Mouse (Mus musculus) CH12.LX (cell line): Measurements from ENCODE around the gene Rilp. TPM values are rescaled to one million over a fixed set of nuclear protein-coding genes. Genes with fewer than 3 reads are reported as not detected.
A peak's percentile ranks its signal among the peaks of the same experiment; 100 is the strongest.

ENCODE experiments used
- DNase-seq: peaks from one replicate; pipeline ENCODE4 v3.0.0-alpha.2; 2013; ENCODE audit errors: extremely low read depth
- H3K27ac ChIP-seq: 2 replicates; pipeline ENCODE4 v1.5.1; 2012; ENCODE audit warnings: low read depth, mild to moderate bottlenecking, control low read depth, moderate library complexity; ENCODE audit not compliant: insufficient read depth
- H3K27me3 ChIP-seq: replicated peaks from 2 replicates; pipeline ENCODE3; 2012; ENCODE audit warnings: inconsistent platforms
- H3K36me3 ChIP-seq, 2 experiments: replicated peaks in 1 of 2; 2 replicates each; pipeline versions ENCODE3 to v1.6.1; 2012; ENCODE audit warnings: inconsistent platforms in 1 of 2, low read length in 1 of 2, mild to moderate bottlenecking in 1 of 2, mixed read lengths in 1 of 2, moderate library complexity in 1 of 2; ENCODE audit not compliant: control insufficient read depth in 1 of 2, insufficient read depth in 1 of 2
- H3K4me1 ChIP-seq, 2 experiments: 2 replicates each; pipeline ENCODE4 v1.6.1; 2012; ENCODE audit warnings: inconsistent platforms in 1 of 2, moderate library complexity in 1 of 2; ENCODE audit not compliant: insufficient read depth in 2 of 2, control insufficient read depth in 1 of 2
- H3K4me2 ChIP-seq: 2 replicates; pipeline ENCODE4 v1.6.1; 2012; ENCODE audit warnings: low read depth, mild to moderate bottlenecking, control low read depth; ENCODE audit not compliant: poor library complexity, insufficient read depth, severe bottlenecking
- H3K4me3 ChIP-seq, 3 experiments: fragments of 150-350 bp in 1 of 3; sonication (generic) in 1 of 3; replicated peaks in 1 of 3; 2 replicates each; pipeline versions ENCODE3 to v1.5.1; 2011 to 2012; ENCODE audit warnings: low read depth in 2 of 3, low read length in 2 of 3, mild to moderate bottlenecking in 2 of 3, moderate library complexity in 2 of 3, control low read depth in 1 of 3, improper control_type of control experiment in 1 of 3, inconsistent platforms in 1 of 3, mixed read lengths in 1 of 3; ENCODE audit not compliant: poor library complexity in 1 of 3
- H3K79me2 ChIP-seq: replicated peaks from 2 replicates; pipeline ENCODE4 v1.6.1; 2012; ENCODE audit warnings: mild to moderate bottlenecking, moderate library complexity; ENCODE audit not compliant: control insufficient read depth, poor library complexity, insufficient read depth, severe bottlenecking; ENCODE audit errors: extremely low read depth
- H3K9ac ChIP-seq: 2 replicates; pipeline ENCODE4 v1.6.1; 2012; ENCODE audit warnings: low read depth, mild to moderate bottlenecking, control low read depth, moderate library complexity; ENCODE audit not compliant: insufficient read depth
- H3K9me3 ChIP-seq: replicated peaks from 2 replicates; pipeline ENCODE3; 2012; ENCODE audit warnings: low read length, inconsistent platforms, mixed read lengths
- BHLHE40 ChIP-seq: IDR thresholded peaks from 2 replicates; pipeline ENCODE4 v1.6.1; 2011; ENCODE audit warnings: mild to moderate bottlenecking, low read depth, low read length, improper control_type of control experiment
- CTCF ChIP-seq, 2 experiments: IDR thresholded peaks in 1 of 2; conservative IDR thresholded peaks in 1 of 2; 2 replicates each; pipeline ENCODE4 v1.5.1; 2011 to 2012; ENCODE audit warnings: low read depth in 2 of 2, low read length in 2 of 2, improper control_type of control experiment in 1 of 2, inconsistent platforms in 1 of 2, mild to moderate bottlenecking in 1 of 2, moderate library complexity in 1 of 2
- E2F4 ChIP-seq: IDR thresholded peaks from 2 replicates; pipeline ENCODE4 v1.6.1; 2011; ENCODE audit warnings: low read depth, low read length, improper control_type of control experiment; ENCODE audit not compliant: insufficient replicate concordance
- ELF1 ChIP-seq: IDR thresholded peaks from 2 replicates; pipeline ENCODE4 v1.6.1; 2014; ENCODE audit warnings: low read depth, mild to moderate bottlenecking, inconsistent platforms, low read length, improper control_type of control experiment
- ETS1 ChIP-seq: conservative IDR thresholded peaks from 2 replicates; pipeline ENCODE4 v1.6.1; 2012; ENCODE audit warnings: low read depth, mild to moderate bottlenecking, inconsistent platforms, low read length, improper control_type of control experiment, moderate library complexity
- KAT2A ChIP-seq: IDR thresholded peaks from 2 replicates; pipeline ENCODE4 v1.6.1; 2012; ENCODE audit warnings: low read length, improper control_type of control experiment, inconsistent platforms; ENCODE audit not compliant: insufficient replicate concordance
- MAZ ChIP-seq: IDR thresholded peaks from 2 replicates; pipeline ENCODE4 v1.6.1; 2012; ENCODE audit warnings: low read depth, mild to moderate bottlenecking, inconsistent platforms, low read length, improper control_type of control experiment, moderate library complexity
- MXI1 ChIP-seq: IDR thresholded peaks from 2 replicates; pipeline ENCODE4 v1.6.1; 2011; ENCODE audit warnings: mild to moderate bottlenecking, low read depth, low read length, improper control_type of control experiment
- NRF1 ChIP-seq: IDR thresholded peaks from 2 replicates; pipeline ENCODE4 v1.6.1; 2014; ENCODE audit warnings: low read depth, mild to moderate bottlenecking, inconsistent platforms, low read length, improper control_type of control experiment, moderate library complexity
- PAX5 ChIP-seq: IDR thresholded peaks from 2 replicates; pipeline ENCODE4 v1.6.1; 2012; ENCODE audit warnings: low read length, inconsistent platforms, mixed read lengths
- POLR2AphosphoS2 ChIP-seq: IDR thresholded peaks from 2 replicates; pipeline ENCODE4 v1.6.1; 2011; ENCODE audit warnings: low read depth, low read length, improper control_type of control experiment
- RAD21 ChIP-seq: IDR thresholded peaks from 2 replicates; pipeline ENCODE4 v1.6.1; 2011; ENCODE audit warnings: low read depth, mild to moderate bottlenecking, low read length, improper control_type of control experiment, moderate library complexity
- SMC3 ChIP-seq: IDR thresholded peaks from 2 replicates; pipeline ENCODE4 v1.6.1; 2011; ENCODE audit warnings: low read depth, low read length, improper control_type of control experiment
- TBP ChIP-seq: conservative IDR thresholded peaks from 2 replicates; pipeline ENCODE4 v1.6.1; 2011; ENCODE audit warnings: low read depth, low read length, improper control_type of control experiment
- TCF12 ChIP-seq: IDR thresholded peaks from 2 replicates; pipeline ENCODE4 v1.6.1; 2014; ENCODE audit warnings: low read depth, mild to moderate bottlenecking, inconsistent platforms, low read length, improper control_type of control experiment
- ZC3H11A ChIP-seq: IDR thresholded peaks from 2 replicates; pipeline ENCODE4 v1.6.1; 2012; ENCODE audit warnings: low read depth, mild to moderate bottlenecking, inconsistent platforms, low read length, improper control_type of control experiment
- ZNF384 ChIP-seq: IDR thresholded peaks from 2 replicates; pipeline ENCODE4 v1.6.1; 2012; ENCODE audit warnings: low read depth, low read length, improper control_type of control experiment, inconsistent platforms
- dilution Hi-C: fragments of 300-500 bp; cut with MboI; formaldehyde crosslinking; loops from 2 replicates; pipeline ENCODE4 v1.14.3; 2020; ENCODE audit warnings: low sequenced_read_pairs; ENCODE audit not compliant: extremely low pct_unique_long_range_greater_than_20kb, extremely low pct_ligation_motif_present
- in situ Hi-C: fragments of 300-500 bp; cut with MboI; formaldehyde crosslinking; loops from 3 replicates; pipeline ENCODE4 v1.14.3; 2019; ENCODE audit warnings: low sequenced_read_pairs, low pct_ligation_motif_present, low pct_unique_long_range_greater_than_20kb, mixed read lengths
- polyA plus RNA-seq: library from polyadenylated mRNA; unstranded; fragments of >175 nt; gene quantifications from 2 replicates; pipeline ENCODE4 v1.2.1, GENCODE M21; 2012; ENCODE audit warnings: low read depth; ENCODE audit not compliant: insufficient read length
- total RNA-seq, 2 experiments: library from RNA; depleted of rRNA; stranded (reverse); fragments of 300-350 nt in 1 of 2; fragments of >200 nt in 1 of 2; gene quantifications; 2 replicates each; pipeline ENCODE4 v1.2.3; 2012 to 2014

Gene Rilp
- total and polyA plus RNA-seq, 3 experiments = 0.17 to 1.1 (median 0.72) TPM

- peaks cover 0 to 59% of the 10 kb centered on the region in 2 experiments for H3K36me3 ChIP-seq
- H3K4me2 ChIP-seq = no peak overlapping the region
Measured at GRCm38 (mm10) chr11:75546057-75546456, 36.2 kb downstream of the Rilp start.

GRCm38 (mm10) chr11:75549658-75550111 is 39.8 kb downstream of the Rilp start:
- Histone ChIP-seq H3K27ac (no peak overlapping the region), H3K9me3 (no peaks in the 10 kb centered on the region), H3K9ac (no peak overlapping the region)
- TF ChIP-seq KAT2A (no peak), MXI1 (no peak), PAX5 (no peak), CTCF (conservative IDR thresholded peaks at IDR 0.05 in 1 of 2, IDR thresholded peaks at IDR 0.05 in 1 of 2; ENCODE audit: low read depth in 2 of 2, low read length in 2 of 2) (no peak), ETS1 (0 out of 2 replicates have a peak, but pooled peaks have one; percentile 17), BHLHE40 (peak; percentile 87)
- TF ChIP-seq, all 38 proteins: peak for 2
- Histone ChIP-seq H3K4me1 (peaks cover 27 to 55% of the 10 kb centered on the region in 2 experiments), H3K79me2 (no peaks in the 10 kb centered on the region), H3K4me3 (no peak overlapping the region), H3K27me3 (no peaks in the 10 kb centered on the region), H3K4me2 (no peak overlapping the region), H3K36me3 (peaks cover 0 to 40% of the 10 kb centered on the region in 2 experiments)
- in situ Hi-C loops (no loop called here), dilution Hi-C loops (no loop called here)
- no peak for DNase-seq

More at GRCm38 (mm10) chr11:75546057-75546456, 36.2 kb downstream of the Rilp start:
- H3K4me3 ChIP-seq = no peak overlapping the region
- peaks cover 13 to 35% of the 10 kb centered on the region in 2 experiments for H3K4me1 ChIP-seq
- H3K27me3 ChIP-seq = no peaks in the 10 kb centered on the region
- DNase-seq = no peak
- H3K9me3 ChIP-seq = no peaks in the 10 kb centered on the region
- TF ChIP-seq POLR2AphosphoS2 (no peak), E2F4 (no peak), MAZ (no peak), ELF1 (no peak), PAX5 (no peak), SMC3 (no peak)
- in situ Hi-C loops (no loop called here), dilution Hi-C loops (no loop called here)
- H3K27ac ChIP-seq = no peak overlapping the region
- no peak overlapping the region for H3K9ac ChIP-seq
- H3K79me2 ChIP-seq = no peaks in the 10 kb centered on the region

GRCm38 (mm10) chr11:75550200-75550946 is 40.5 kb downstream of the Rilp start:
- peaks cover 27 to 54% of the 10 kb centered on the region in 2 experiments for H3K4me1 ChIP-seq
- H3K9me3 ChIP-seq = no peaks in the 10 kb centered on the region
- dilution Hi-C loops = no loop called here
- no peak overlapping the region for H3K4me2 ChIP-seq
- H3K27me3 ChIP-seq = no peaks in the 10 kb centered on the region
- in situ Hi-C loops = no loop called here
- no peak overlapping the region for H3K27ac ChIP-seq
- no peak overlapping the region for H3K4me3 ChIP-seq
- no peaks in the 10 kb centered on the region for H3K79me2 ChIP-seq
- peak overlapping the region; percentile 11; the same call in 1 of the 2 replicates for H3K9ac ChIP-seq
- H3K36me3 ChIP-seq = peaks cover 0 to 33% of the 10 kb centered on the region in 2 experiments
- TF ChIP-seq MAZ = no peak
- TF ChIP-seq NRF1 = no peak
- TF ChIP-seq TCF12 = no peak
- TF ChIP-seq MXI1 = no peak
- no peak for TF ChIP-seq ZNF384
- no peak for TF ChIP-seq ZC3H11A
- no peak for TF ChIP-seq RAD21
- no peak for TF ChIP-seq ELF1
- no peak for TF ChIP-seq TBP
- no peak for DNase-seq
